Mouse (Mus musculus): ENCODE data around the gene Bola2.

- TF ChIP-seq POLR2A (IDR thresholded peaks at IDR 0.05; ENCODE audit: control insufficient read depth, low read depth, low read length) = no peak
- TF ChIP-seq CTCF (IDR thresholded peaks at IDR 0.05; ENCODE audit: control insufficient read depth, insufficient read depth, insufficient replicate concordance, low read depth, low read length) = no peak
Observed at GRCm38 (mm10) chr7:126741452-126741851, 46.3 kb downstream of the Bola2 start.

Data from testis, adult 2 months (tissue).